Mouse (Mus musculus) midbrain, embryonic 16.5 days (tissue): ENCODE measurements around the gene Cit. TPM values are rescaled to one million over a fixed set of nuclear protein-coding genes. Genes with fewer than 3 reads are reported as not detected.

Source experiments
- ATAC-seq: fragments of 200-750 bp; cut with Nextera tagmentation; 2 replicates; pipeline ENCODE4 v1.8.0; 2017; ENCODE audit warnings: moderate TSS enrichment
- H3K27ac ChIP-seq: fragments of 300-500 bp; sonication (generic); 2 replicates; pipeline ENCODE4 v1.5.1; 2014; ENCODE audit warnings: mild to moderate bottlenecking, low read length, mixed read lengths
- H3K27me3 ChIP-seq: fragments of 300-500 bp; sonication (generic); 2 replicates; pipeline ENCODE4 v1.6.1; 2014; ENCODE audit warnings: low read depth, low read length, mixed read lengths; ENCODE audit not compliant: control insufficient read depth, insufficient read depth
- H3K36me3 ChIP-seq: fragments of 300-500 bp; sonication (generic); 2 replicates; pipeline ENCODE4 v1.6.1; 2014; ENCODE audit warnings: mild to moderate bottlenecking, low read length, moderate library complexity, mixed read lengths; ENCODE audit not compliant: control insufficient read depth, insufficient read depth
- H3K4me1 ChIP-seq: fragments of 300-500 bp; sonication (generic); 2 replicates; pipeline ENCODE4 v1.6.1; 2014; ENCODE audit warnings: mild to moderate bottlenecking, low read length, mixed read lengths; ENCODE audit not compliant: control insufficient read depth, insufficient read depth
- H3K4me2 ChIP-seq: fragments of 300-500 bp; sonication (generic); 2 replicates; pipeline ENCODE4 v1.6.1; 2014; ENCODE audit warnings: mild to moderate bottlenecking, low read length, mixed read lengths
- H3K4me3 ChIP-seq: fragments of 300-500 bp; sonication (generic); 2 replicates; pipeline ENCODE4 v1.5.1; 2014; ENCODE audit warnings: low read depth, mild to moderate bottlenecking, low read length, moderate library complexity, mixed read lengths
- H3K9ac ChIP-seq: fragments of 300-500 bp; sonication (generic); 2 replicates; pipeline ENCODE4 v1.6.1; 2014; ENCODE audit warnings: low read depth, low read length, mixed read lengths
- H3K9me3 ChIP-seq: fragments of 300-500 bp; sonication (generic); replicated peaks from 2 replicates; pipeline ENCODE4 v1.6.1; 2014; ENCODE audit warnings: mild to moderate bottlenecking, low read length, mixed read lengths; ENCODE audit not compliant: control insufficient read depth, poor library complexity, severe bottlenecking
- WGBS: fragments of 180-500 bp; shearing (Covaris S2); extraction: QIAGEN DNeasy Blood & Tissue Kit; methylation state at CpG from one replicate; pipeline ENCODE4 v1.1.7; 2014; 5-methylcytosine and 5-hydroxymethylcytosine counted together
- polyA plus RNA-seq: library from polyadenylated mRNA; unstranded; fragments of >200 nt; fragmentation: Nextera tagmentation; extraction: Ambion mirVana; gene quantifications from 2 replicates; pipeline ENCODE4 v1.2.1, GENCODE M21; 2015

The Cit gene
- polyA plus RNA-seq, 1 experiment from 2014 or later = 30.7 TPM

DNA sequence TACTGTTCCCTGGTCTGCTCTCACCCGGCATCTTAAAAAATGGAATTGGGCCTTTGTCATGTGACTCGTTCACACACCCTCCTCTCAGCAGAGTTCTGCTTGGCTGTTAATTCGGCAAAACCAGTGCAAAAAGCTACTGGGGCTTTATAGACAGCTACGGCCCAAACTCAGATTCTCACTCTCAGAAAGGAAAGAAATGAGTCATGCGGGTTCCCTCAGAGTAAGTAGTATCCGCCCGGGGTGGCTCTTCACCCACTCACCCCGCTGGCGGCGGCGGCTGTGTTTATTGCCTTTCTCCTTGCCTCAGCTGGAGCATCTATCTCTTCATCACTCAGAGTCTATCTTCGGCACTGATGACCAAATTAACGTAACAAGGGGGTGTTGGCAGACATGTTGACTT, 93.9 kb downstream of the Cit start:
- H3K9me3 ChIP-seq = no peaks in the 10 kb centered on the region
- H3K27me3 ChIP-seq = no peaks in the 10 kb centered on the region
- WGBS = 94% methylated on average over 13 of the region's 13 CpGs
- H3K9ac ChIP-seq = no peak overlapping the region
- no peak overlapping the region for H3K4me2 ChIP-seq
- H3K27ac ChIP-seq = no peak overlapping the region
- no peaks in the 10 kb centered on the region for H3K4me1 ChIP-seq
- H3K4me3 ChIP-seq = no peak overlapping the region
- peaks cover 7% of the 10 kb centered on the region for H3K36me3 ChIP-seq
- ATAC-seq = no peak

DNA sequence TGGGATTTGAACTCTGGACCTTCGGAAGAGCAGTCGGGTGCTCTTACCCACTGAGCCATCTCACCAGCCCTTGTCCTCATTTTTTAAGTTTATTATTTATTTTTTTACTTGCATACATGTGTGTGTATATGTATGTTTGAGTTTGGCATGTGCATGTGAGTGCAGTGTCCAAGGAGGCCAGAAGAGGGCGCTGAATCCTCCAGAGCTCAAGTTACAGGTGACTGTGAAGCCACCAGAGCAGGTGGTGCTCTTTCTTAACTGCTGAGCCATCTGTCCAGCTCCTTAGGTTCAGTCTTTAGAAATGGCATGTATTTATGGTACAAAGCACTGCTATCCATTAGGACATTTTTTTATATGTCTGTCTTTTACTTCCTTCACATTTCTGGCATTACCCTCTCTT, 97.3 kb downstream of the Cit start:
- Histone ChIP-seq H3K36me3 (peaks cover 10% of the 10 kb centered on the region), H3K4me3 (no peak overlapping the region), H3K9me3 (no peaks in the 10 kb centered on the region), H3K9ac (no peak overlapping the region), H3K4me2 (no peak overlapping the region), H3K27ac (no peak overlapping the region), H3K4me1 (no peaks in the 10 kb centered on the region), H3K27me3 (no peaks in the 10 kb centered on the region)
- ATAC-seq = no peak
- WGBS = 91% methylated on average over 3 of the region's 3 CpGs

DNA sequence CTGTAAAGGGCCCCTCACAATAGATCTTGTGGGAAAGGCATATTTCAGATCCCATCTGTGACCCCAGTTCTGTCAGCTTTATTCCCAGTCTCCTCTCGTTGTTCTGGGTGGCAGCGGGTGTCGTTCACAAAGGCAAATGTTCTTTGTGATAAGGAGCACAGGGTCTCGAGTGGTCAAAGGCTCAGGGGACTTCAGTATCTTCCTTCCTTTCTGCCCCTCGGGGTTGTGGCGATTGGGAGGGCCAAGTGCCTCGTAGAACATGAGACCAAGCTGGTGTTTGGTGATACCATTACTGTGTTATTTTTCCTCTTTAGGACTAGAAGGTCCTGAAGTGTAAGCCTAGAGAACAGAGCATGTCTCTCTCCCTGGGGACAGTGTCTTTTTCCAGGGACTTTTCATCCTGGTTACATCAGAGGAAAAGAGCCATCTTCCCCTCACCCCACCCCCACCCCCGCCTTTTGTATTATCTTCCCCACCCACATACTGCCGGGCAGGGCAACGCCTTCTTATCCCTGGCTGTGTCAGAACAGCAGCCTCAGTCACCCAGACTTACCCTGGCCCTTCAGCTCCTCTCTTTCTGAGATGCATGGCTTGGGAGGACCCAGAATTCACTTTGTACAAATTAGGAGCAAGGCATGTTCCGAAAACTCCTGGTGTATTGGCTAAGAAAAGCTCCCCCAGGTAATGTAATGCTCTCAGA, 99.9 kb downstream of the Cit start:
- H3K27ac ChIP-seq = no peak overlapping the region

DNA sequence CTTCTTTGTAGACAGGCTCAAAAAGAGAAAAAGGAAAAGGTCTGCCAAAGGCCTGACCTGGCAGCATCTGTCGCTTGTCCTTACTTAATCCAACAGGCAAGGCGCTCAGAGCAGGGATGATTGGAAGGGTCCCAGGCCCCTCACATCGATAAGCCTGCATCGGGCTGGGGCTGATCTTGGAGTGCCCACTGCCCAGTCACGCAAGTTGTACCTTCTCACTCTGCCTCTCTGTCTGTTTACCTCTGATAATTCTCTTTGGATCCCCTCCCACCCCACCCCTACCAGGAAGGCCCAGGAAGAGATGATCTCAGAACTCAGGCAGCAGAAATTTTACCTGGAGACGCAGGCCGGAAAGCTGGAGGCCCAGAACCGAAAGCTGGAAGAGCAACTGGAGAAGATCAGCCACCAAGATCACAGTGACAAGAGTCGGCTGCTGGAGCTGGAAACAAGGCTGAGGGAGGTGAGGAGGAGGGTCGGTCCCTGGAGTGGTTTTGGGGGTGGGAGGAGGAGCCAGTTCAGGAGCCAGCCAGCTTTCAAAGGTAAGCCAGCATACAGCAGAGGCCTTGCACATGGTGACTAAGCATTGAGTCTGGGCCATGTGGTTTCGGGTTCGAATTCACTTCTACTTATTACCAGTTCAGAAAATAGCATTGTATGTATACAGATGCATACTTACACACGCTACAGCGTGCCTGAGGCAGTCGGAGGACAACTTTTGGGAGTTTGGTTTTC, 102.7 kb downstream of the Cit start:
- no peak overlapping the region for H3K27ac ChIP-seq
- no peaks in the 10 kb centered on the region for H3K9me3 ChIP-seq
- H3K4me2 ChIP-seq = no peak overlapping the region
- ATAC-seq = no peak
- H3K27me3 ChIP-seq = no peaks in the 10 kb centered on the region
- H3K4me1 ChIP-seq = no peaks in the 10 kb centered on the region
- WGBS = 94% methylated on average over 15 of the region's 15 CpGs
- no peak overlapping the region for H3K4me3 ChIP-seq
- no peak overlapping the region for H3K9ac ChIP-seq
- H3K36me3 ChIP-seq = peaks cover 11% of the 10 kb centered on the region

More for the DNA sequence above, 99.9 kb downstream of the Cit start:
- H3K9me3 ChIP-seq = no peaks in the 10 kb centered on the region
- H3K27me3 ChIP-seq = no peaks in the 10 kb centered on the region
- no peak overlapping the region for H3K4me2 ChIP-seq
- H3K4me1 ChIP-seq = no peaks in the 10 kb centered on the region
- H3K36me3 ChIP-seq = peaks cover 10% of the 10 kb centered on the region
- 58% methylated on average over 11 of the region's 11 CpGs for WGBS
- no peak for ATAC-seq
- H3K9ac ChIP-seq = no peak overlapping the region
- H3K4me3 ChIP-seq = no peak overlapping the region

DNA sequence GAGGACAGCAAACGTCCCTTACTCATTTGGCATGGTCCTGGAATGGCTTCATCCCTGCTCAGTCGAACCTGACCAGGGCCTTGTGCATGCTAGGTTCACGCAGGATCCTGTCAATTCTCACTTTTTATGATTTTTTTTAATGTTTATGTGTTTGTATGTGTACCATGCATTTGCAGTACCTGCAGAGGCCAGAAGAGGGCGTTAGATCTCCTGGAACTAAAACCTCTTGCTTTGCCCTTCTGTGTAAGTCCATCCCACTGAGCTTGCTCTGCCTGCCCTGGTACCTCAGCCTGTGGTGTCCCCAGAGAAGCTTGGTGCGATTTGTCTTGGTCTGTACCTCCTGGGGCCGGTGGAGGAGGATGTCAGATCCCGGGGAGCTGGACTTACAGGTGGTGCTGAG, 105.9 kb downstream of the Cit start:
- Histone ChIP-seq H3K4me1 (no peaks in the 10 kb centered on the region), H3K9me3 (no peaks in the 10 kb centered on the region), H3K27me3 (no peaks in the 10 kb centered on the region), H3K36me3 (peaks cover 23% of the 10 kb centered on the region), H3K27ac (no peak overlapping the region), H3K4me3 (no peak overlapping the region), H3K9ac (no peak overlapping the region), H3K4me2 (no peak overlapping the region)
- no peak for ATAC-seq
- 85% methylated on average over 7 of the region's 7 CpGs for WGBS

DNA sequence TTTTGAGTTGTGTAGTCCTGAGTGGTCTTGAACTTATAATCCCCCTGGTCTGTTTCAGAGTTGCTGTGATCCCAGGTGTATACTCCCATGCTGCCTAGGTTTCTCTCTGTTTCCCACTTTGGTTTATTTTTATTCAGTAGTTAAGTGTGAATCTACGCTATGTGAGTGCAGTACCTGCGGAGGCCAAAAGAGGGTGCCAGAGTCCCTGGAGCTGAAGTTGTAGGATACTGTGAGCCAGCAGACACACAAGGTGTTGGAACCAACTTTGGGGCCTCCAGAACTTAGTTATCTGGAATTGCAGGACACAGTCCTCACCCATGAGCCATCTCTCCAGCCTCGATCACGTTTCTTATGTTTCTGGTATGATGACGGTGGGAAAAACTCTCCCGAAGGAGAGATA, 108.1 kb downstream of the Cit start:
- Histone ChIP-seq H3K9me3 (no peaks in the 10 kb centered on the region), H3K36me3 (peaks cover 25% of the 10 kb centered on the region), H3K4me1 (no peaks in the 10 kb centered on the region), H3K4me3 (no peak overlapping the region), H3K4me2 (no peak overlapping the region), H3K9ac (no peak overlapping the region), H3K27ac (no peak overlapping the region), H3K27me3 (no peaks in the 10 kb centered on the region)
- ATAC-seq = no peak
- 98% methylated on average over 6 of the region's 6 CpGs for WGBS

DNA sequence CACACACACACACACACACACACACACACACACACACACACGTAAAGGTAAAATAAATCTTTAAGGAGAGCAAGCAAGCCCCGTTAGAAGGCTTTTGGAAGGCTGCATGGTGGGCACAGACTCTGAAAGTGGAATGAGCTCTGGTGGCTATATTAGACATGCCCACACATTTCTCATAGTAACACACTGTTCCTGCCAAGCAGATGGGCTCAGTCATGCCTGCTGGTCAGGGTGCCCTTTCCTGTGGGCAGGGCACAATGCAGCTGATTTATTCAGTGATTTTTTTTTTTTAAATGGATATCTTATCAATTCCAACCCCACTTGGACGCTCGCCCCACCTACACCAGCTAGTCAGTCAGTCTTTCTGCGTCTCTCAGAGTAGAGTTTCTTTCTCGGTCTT, 109.0 kb downstream of the Cit start:
- WGBS = 98% methylated on average over 6 of the region's 6 CpGs
- no peak overlapping the region for H3K9ac ChIP-seq
- H3K27ac ChIP-seq = no peak overlapping the region
- no peak overlapping the region for H3K4me2 ChIP-seq
- H3K4me3 ChIP-seq = no peak overlapping the region
- H3K36me3 ChIP-seq = peaks cover 25% of the 10 kb centered on the region
- H3K27me3 ChIP-seq = no peaks in the 10 kb centered on the region
- ATAC-seq = no peak
- no peaks in the 10 kb centered on the region for H3K9me3 ChIP-seq
- H3K4me1 ChIP-seq = no peaks in the 10 kb centered on the region

DNA sequence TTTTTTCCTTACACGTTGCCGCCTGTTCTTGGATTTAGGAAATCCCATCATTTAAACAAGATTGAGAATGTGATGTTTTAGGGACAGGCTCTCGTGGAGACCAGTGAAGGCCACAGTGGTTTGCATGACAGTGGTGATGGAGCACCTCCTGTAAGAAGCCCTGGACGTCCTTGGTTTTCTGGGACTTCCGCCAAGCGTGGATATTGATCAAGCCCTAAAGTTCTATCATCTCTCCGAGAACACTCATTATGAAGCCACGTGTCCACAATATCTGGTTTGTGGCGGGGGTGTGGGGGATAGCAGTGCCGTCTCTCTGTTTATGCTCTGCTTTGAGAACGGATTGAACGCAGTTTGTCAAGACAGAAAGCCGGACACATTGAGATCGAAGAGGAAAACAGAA, 109.5 kb downstream of the Cit start:
- H3K27ac ChIP-seq = no peak overlapping the region
- no peak overlapping the region for H3K4me3 ChIP-seq
- no peak overlapping the region for H3K4me2 ChIP-seq
- no peak overlapping the region for H3K9ac ChIP-seq
- ATAC-seq = no peak
- 94% methylated on average over 14 of the region's 14 CpGs for WGBS
- peaks cover 25% of the 10 kb centered on the region for H3K36me3 ChIP-seq
- no peaks in the 10 kb centered on the region for H3K4me1 ChIP-seq
- H3K9me3 ChIP-seq = no peaks in the 10 kb centered on the region
- H3K27me3 ChIP-seq = no peaks in the 10 kb centered on the region

DNA sequence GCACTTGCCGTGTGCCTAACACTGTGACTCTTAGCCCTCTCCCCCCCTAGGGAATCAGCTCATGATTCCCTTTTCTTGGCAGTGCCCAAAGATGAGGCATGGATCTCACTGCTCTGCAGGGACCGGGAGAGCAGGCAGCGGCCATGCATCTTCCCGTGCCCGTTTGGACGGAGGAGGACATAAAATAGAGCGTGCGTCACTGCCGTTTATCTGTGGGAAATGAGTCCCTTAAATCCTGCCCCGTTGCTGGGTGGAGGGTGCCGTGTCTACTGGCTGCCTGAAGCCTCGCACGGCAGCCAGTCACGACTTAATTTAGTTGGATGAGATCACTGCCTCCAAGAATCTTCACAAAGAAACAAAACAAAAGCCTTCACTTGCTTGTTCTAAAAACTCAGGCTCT, 110.1 kb downstream of the Cit start:
- no peak overlapping the region for H3K4me2 ChIP-seq
- ATAC-seq = no peak
- no peak overlapping the region for H3K27ac ChIP-seq
- no peaks in the 10 kb centered on the region for H3K9me3 ChIP-seq
- whole genome bisulfite sequencing = 92% methylated on average over 14 of the region's 14 CpGs
- H3K36me3 ChIP-seq = peaks cover 25% of the 10 kb centered on the region
- H3K4me3 ChIP-seq = no peak overlapping the region
- H3K27me3 ChIP-seq = no peaks in the 10 kb centered on the region
- no peaks in the 10 kb centered on the region for H3K4me1 ChIP-seq
- H3K9ac ChIP-seq = no peak overlapping the region
